Mouse (Mus musculus): Measurements from ENCODE around the gene Fubp1.

DNA sequence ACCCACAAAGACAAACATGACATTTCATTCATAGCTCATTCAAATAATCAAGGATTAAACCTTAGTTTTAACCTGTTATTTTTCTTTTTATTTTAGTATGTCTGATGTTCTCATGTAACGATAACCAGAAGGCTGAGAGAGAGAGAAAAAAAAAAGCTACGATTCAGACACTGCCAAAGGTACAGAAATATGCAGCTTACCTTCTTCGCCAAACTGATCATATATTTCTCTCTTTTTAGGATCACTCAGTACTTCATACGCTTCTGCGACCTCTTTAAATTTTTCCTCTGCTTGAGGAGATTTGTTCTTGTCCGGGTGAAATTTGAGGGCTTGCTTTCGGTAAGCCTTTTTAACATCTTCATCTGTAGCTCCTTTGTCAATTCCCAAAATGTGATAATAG, 17.0 kb upstream of the Fubp1 start:
- TF ChIP-seq CTCF (IDR thresholded peaks at IDR 0.05; ENCODE audit: control insufficient read depth, insufficient read depth, insufficient read length) (no peak), MYOG (IDR thresholded peaks at IDR 0.05; ENCODE audit: control insufficient read depth, extremely low read depth, insufficient read length) (no peak), FOSL1 (IDR thresholded peaks at IDR 0.05; ENCODE audit: insufficient read depth, low read length, poor library complexity, severe bottlenecking) (no peak)

Data from C2C12 (cell line).